Mouse (Mus musculus) G1E (cell line): Measurements from ENCODE around the gene Trabd.

Source experiments
- CTCF ChIP-seq: IDR thresholded peaks from 2 replicates; pipeline ENCODE4 v1.5.1; 2012; ENCODE audit warnings: low read depth, low read length, inconsistent platforms, mixed read lengths
- GATA1 ChIP-seq: IDR thresholded peaks from 2 replicates; pipeline ENCODE4 v1.6.1; 2012; ENCODE audit warnings: borderline replicate concordance, low read length, inconsistent platforms, mixed read lengths
- GATA2 ChIP-seq: IDR thresholded peaks from 2 replicates; pipeline ENCODE4 v1.6.1; 2012; ENCODE audit warnings: low read depth, low read length, inconsistent platforms, borderline replicate concordance
- POLR2AphosphoS5 ChIP-seq: IDR thresholded peaks from 2 replicates; pipeline ENCODE4 v1.6.1; 2012; ENCODE audit warnings: low read depth, low read length, inconsistent platforms; ENCODE audit not compliant: insufficient replicate concordance
- TAL1 ChIP-seq: conservative IDR thresholded peaks from 2 replicates; pipeline ENCODE4 v1.6.1; 2012; ENCODE audit warnings: low read depth, low read length, inconsistent platforms, mixed read lengths

- TF ChIP-seq CTCF: no peak
- no peak for TF ChIP-seq GATA1
- TF ChIP-seq GATA2: no peak
- TF ChIP-seq TAL1: no peak
- TF ChIP-seq POLR2AphosphoS5: no peak
Observed at GRCm38 (mm10) chr15:89076156-89076731, 1.3 kb downstream of the Trabd start.
